Mouse (Mus musculus) cerebellum, adult 18-20 months (tissue): ENCODE data around the gene 1500009L16Rik.

Experiments
- DNase-seq, 2 experiments: peaks; one replicate each; pipeline ENCODE4 v3.0.0; 2021

The 1500009L16Rik gene

DNA sequence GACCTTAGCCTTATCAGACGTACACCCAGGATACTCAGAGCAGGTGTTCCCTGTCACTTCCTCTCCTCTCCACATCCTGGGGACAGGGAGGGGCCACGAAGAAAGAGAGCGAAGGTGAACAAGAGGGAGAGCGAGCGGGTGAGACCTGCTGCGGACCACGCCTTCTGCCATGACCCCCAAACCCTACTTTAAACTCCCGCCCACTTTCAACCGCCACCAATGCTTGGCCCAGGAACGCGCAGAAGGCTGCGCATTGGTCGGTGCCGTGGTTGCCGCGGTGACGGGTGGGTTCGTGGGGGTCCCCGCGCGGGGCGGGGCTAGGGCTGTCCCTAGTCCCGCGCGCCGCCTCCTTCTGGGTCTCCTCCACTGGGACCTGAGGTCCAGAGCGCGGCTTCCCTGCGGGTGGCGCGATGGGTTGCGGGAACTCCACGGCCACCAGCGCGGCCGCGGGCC is at the start of gene 1500009L16Rik:
TSS of gene 1500009L16Rik (plus strand) at position 287 of the 453 bp plus-strand sequence.
- DNase-seq: peak; percentile 58 to 61

DNA sequence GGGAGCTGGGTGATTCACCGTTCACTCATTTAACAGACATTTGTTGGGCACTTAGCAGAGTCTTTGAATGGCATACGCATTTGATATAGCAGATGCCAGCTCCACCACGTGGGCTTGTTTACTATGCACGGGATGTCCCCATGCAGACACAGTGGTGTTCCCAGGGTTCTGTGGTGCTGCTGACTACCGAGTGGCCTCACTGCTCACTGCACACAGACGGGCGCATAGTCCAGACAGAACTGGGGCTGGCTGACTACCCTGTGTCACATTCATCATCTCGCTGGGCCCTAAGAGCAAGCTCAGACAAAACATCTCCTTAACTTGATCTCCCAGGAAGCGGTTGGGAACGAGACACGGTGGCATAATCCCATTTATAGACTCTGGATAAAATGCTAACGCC is 41.3 kb upstream of the 1500009L16Rik start:
- no peak for DNase-seq

DNA sequence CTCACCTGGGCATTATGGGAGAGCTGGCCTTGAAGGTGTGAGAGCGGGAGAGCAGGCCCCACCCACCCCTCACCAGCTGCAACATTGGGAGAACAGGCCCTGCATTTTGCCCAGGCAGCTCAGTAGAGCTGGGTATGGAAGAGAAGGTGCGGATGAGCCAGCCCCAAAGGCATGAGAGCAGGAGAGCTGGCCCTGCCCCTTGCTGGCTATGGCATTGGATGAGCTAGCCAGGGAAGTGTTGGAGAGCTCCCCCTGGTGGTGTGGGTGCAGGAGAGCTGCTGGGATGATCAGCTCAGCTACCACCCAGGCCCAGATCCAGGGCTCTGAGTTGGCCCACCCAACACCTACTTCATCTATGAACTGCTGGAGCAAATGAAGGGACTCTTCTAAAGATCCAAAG is 34.5 kb upstream of the 1500009L16Rik start:
- peak; percentile 26 to 29 for DNase-seq

DNA sequence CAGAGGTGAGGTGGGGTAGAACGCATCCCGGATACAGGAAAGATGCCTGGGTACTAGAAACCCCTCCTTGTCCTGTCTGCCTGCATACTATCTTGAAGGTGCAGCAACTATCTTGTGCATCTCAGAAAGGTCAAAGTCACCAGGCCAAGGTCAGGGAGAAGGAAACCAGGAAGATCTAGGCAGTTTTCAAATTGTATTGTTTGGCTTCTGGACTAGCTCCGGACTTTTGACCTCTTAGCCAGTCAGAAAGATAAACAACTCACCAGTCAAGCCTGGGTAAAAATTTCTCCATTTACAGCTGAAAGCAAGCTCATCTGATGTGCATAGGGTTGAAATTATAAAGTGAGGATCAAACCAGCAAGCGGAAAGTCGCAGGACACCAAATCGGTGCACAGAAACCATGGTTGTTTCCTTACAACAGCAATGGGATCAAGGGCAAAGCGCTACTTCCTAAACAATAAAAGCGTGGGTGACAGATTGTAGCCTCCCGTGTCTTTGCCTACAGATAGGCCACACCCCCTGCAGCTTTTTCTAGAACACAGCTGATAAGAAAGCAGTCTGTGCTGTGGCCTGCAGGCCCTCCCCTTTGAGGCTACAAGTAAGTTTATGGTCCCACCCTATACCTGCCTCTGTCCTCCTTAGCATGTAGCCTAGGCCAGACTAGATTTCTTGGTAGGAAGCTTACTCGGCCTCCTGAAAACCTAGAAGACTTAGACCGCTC is 30.3 kb upstream of the 1500009L16Rik start:
- no peak for DNase-seq

DNA sequence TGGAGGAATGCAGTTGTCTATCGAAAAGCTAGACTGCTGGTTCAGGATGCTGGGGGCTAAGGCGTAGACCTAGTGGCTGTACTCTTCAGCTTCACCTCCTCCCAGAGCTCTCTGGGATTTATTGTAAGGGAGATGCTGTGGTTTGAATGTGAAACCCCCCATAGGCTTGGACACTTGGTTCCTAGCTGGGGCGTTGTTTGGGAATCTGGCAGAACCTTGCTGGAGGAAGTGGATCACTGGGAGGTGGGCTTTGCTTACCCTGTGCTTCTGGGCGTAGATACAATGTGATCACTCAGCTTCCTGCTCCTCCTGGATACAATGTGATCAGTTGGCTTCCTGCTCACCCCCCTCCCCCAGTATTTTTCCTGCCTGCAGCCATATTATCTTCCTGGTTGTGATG is 26.4 kb upstream of the 1500009L16Rik start:
- DNase-seq: no peak

DNA sequence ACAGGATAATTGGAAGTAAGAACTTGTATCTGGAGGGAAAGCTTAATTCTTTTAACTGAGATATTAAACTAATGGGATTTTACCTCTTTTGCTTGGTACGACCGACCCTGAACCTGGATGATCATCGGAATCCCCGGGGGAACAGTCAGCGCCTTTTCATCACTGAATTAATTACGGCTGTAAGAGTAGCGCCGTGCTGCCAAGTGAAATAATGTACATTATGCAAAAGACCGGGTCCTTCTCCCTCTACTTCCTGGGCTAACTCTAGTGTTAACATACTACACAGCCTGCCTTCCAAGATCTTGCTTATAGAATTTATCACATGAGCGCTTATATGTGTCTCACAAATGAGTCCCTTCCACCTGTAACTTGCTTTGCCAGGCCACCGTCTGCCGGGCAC is 16.0 kb upstream of the 1500009L16Rik start:
- DNase-seq: no peak

DNA sequence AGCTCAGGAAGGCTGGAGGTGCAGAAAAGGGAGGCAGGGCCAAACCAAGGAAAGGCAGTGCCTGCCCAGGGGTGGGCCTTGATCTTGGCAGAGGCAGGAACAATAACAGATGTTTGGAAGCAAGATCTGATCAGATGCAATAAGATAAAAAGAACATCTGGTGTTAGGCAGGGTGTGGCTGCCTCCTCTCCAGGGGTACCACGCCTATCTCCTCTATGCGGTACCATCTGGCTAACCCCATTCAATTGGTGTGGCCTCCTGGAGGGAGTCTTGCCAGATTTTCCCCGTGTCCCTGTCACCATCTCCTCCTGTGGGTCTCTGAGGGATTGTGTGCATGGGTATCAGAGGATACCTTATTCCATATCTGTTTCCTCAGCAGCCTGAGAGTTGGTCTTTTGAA is 12.7 kb upstream of the 1500009L16Rik start:
- DNase-seq: no peak

DNA sequence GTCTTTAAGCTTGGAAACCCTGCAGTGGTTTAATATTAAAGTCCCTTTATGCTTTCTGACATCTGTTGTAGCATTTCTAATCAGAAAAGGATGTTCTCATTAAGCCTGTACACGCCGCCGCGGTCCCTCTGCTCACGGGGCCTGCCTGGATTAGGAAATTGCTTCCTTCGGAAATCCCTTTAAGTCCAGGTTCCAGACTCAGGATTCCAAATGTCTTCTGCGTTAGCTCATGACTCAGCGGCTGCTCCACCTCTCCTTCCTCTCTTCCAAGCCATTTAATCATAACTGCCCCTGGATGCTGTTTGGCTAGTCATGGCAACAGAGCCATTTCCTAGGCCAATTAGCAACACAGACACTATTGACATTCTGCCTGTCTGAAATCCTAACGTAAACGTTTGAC is 10.9 kb upstream of the 1500009L16Rik start:
- no peak for DNase-seq

DNA sequence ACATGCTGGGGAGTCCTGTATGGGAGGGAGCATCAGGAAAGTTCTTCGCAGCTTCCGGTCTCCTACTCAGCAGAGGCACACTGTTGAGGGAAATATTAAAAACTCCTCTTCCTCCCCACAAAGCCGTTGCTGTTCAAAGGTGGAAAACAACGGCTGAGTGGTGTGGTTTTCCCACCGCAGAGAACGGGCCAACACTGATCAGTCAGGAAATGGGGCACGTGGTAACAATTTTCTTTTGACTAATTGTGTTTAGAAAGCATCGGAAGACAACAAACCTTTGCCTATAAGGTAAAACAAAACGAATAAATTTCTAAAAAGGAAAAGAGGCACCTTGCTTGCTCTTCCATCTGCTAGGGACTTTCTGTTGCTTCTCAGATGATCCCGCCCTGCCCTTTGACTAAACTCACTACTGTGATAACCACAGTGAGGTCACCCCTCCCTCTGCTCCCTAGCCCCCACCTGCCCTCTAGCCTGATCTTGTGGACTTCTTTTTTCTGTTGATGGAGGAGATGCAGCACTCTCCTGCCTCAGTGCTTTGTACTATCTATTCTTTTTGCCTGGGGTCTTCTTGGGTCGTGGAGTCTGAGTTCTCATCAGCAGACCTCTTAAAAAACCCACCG is 3.7 kb upstream of the 1500009L16Rik start:
- DNase-seq: no peak

DNA sequence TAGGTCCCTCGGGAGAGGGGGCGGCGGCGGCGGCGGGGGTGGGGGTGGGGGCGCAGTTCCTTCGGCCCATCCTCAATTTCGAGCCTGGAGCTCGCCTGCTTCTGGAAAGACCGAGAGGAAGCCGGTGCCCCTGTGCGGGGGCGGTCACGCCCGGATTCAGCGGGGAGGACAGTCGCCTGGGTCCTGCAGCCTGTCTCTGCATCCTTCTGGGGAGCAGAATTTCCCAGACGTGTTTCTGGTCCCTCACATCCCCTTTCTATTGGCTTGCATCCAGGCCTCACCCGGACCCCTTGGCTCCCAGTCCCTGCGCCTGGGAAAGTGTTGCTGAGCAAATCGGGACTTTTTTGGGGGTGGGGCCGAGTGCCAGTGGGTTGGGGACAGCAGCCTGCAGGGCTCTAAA is 390 bp downstream of the 1500009L16Rik start:
- DNase-seq: peak; percentile 23 to 30

DNA sequence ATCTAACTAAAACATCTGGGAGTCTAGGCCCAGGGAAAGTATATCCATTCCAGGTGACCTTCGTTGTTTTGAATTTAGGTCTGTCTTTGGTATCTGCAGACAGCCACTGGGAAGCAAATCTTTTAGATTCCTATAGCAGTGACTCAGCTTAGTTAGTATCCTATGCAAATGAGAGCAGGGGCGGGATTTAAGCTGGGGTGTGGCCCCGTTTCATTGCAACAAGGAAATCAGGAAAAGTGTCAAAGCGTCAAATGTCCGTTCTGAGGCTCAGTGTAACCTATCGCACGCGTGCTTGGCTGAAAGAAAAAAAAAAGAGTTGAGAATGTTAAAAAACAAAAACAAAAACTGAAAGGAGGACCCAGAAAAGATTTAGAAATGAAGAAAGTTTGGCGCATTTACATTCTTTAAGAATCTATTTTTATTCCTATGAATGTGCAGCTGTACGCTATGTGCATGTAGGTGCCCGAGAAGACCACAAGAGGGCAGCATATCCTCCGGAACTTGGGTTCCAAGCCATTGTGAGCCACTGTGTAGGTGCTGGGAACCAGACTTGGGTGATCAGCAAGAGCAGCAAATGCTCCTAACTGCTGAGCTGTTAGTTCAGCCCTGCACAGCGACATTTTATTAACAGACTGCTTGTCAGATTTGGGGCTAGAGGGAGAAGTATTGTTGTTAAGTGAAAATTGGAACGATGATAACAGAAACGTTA is 1.8 kb downstream of the 1500009L16Rik start:
- no peak for DNase-seq

DNA sequence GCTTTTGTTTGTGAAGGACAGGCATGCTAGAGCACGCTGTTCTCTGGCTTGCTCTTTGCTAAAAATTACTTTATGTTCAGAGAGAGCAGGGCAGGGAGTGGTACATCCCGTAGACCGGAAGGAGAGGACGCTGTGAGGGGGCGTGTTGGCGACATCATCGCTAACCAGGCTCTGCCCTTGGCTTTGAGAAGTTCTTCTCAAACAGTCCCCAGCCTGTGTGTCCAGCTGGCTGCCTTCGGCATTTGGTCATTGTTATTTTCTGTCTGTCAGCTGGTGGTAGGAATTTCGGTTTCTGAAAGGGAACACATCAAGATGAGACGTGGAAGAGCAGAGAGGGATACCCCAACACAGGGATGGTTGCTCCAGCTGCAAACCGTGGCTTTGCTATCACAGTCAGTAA is 3.5 kb downstream of the 1500009L16Rik start:
- DNase-seq: no peak

DNA sequence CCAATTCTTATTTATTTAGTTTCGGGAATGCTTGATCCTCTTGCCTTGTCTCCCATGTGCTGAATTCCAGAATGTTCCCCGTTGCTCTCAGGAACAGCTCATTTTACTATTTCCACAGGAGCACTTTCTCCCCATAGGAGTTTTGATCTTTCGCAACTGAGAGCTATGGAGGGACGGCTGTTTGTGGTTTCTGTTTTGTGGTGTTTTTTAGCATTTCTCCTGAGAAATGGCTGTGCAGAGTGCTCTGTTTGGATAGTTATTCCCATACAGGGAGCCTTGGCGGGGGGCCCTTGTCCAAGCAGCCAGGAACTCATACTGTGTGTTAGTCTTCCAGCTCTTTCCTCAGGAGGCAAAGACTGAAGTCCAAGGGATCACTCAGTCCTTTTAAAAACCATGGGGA is 5.2 kb downstream of the 1500009L16Rik start:
- no peak for DNase-seq

DNA sequence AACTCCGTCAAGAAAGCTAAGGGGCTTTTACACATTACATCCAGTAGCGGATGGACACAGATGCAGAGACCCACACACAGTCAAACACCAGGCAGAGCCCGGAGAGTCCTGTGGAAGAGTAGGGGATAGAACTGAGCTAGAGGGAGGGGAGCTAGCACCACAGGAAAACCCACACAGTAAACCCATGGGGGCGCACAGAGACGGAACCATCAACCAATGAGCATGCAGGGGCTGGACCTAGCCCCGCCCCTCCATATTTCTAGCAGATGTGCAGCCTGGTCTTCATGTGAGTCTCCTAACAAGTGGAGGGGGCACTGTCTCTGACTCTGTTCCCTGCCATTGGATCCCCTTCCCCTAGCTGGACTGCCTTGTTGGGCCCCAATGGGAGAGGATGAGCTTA is 5.9 kb downstream of the 1500009L16Rik start:
- no peak for DNase-seq

DNA sequence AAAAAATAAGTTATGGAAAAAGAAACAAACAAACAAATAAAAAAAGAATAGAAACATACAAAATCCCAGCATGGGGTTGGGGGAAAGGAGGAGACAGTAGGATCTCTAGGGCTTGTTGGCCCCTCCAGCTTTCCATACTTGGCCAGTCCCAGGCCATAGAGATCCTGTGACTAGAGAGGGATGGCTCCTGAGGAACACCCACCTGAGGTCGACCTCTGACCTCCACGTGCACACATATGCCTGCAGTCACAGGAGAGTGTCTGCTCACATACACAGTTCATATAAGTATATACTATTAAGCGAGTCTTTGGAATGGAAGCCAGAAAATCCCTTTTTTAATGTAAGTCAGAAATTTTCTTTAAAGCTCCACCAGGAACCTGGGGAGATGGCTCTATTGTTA is 6.4 kb downstream of the 1500009L16Rik start:
- no peak for DNase-seq

DNA sequence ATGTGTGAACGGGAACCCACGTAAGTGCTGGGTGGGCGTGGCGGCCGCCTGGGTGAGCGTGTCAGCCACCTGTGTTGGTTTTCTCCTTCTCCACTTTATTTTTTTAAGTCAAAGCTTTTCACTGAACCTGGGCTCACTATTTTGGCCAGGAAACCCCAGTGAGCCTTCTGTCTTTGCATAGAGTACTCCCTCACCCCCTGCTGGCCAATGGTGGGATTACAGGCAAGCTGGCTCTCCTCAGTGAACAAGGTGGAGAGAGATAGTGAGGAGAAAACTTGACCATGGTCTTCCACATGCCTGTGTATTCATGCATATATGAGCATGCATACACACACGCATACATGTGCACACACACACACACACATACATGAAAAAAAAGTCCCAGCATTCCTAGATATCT is 6.8 kb downstream of the 1500009L16Rik start:
- peak; percentile 93 for DNase-seq

DNA sequence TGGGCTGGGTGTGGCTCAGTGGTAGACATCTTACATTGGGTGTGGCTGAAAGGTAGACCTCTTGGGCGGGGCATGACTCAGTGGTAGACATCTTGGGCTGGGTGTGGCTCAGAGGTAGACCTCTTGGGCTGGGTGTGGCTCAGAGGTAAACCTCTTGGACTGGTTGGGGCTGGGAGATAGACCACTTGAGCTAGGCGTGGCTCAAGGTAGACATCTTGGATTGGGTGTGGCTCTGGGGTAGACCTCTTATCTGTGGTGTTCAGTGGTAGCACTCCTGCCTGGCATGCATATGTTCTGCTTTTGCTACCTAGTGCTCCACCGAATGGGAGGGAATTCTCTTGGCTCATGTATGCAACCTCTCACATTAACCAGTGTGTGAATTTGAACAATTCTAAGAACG is 11.1 kb downstream of the 1500009L16Rik start:
- DNase-seq: no peak

DNA sequence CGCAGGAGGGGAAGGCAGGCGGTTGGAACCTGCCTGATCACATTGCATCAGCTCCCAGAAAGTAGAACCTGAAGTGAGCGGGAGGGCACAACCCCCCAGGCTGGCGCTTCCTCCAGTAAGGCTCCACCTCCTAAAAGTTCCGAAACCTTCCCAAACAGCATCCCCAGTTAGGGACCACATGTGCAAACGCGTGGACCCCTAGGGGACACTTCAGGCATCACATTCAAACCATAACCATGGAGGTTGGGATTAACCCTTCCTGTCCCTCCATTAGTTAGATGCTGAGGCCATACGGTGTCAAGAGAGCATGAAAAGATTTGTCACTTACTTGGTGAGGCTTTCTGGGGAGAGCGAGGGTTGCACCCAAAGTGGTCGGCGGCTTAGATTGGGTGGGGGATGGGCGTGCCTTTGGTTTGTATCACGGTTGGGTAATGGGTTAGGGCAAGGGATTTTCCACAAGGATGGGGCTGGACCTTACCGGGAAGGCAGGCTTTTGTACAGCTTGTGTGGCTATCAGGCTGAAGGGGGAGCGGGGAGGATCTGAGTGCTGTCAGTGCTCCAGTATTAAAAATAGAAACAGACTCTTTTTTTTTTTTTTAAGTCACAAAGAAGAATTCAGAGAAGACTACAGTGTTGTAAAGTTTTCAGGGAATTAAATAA is 16.5 kb downstream of the 1500009L16Rik start:
- DNase-seq: no peak

DNA sequence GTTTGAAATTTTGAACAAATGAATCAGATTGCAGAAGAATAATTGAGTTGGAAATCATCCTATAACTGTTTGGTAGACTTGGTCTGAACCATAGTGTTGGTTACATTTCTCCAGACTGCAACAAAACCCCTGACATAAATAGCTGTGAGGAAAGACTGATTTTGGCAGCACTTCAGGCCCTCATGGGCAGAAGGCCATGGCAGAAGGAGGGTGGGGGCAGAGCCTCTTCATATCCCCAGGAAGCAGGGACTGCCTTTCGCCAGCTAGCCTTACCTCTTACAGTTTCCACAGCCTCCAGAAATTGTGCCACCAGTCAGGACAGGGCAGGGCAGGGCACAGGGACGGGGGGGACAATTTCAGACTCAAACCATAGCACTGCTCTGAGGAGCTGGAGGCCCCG is 22.0 kb downstream of the 1500009L16Rik start:
- DNase-seq: peak; percentile 62 to 73

DNA sequence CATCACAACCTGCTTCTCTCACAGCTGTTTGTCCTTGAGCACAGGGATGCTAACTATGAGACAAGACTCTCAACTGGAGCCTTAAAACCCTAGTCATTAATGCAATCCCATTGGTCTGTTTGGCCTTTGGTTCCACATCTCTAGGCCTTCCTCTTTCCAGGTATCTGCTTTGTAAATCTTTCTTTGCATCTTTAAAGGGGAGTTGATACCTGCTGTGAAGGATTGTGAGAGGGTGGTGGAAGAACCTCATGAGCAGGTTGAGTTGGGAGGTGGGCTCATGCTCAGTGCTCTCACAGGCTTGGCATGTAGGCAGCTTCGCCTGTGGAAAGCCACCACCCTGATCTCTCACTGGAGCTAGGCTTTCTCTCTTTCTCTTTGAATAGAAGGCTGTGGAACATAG is 30.4 kb downstream of the 1500009L16Rik start:
- DNase-seq: no peak

DNA sequence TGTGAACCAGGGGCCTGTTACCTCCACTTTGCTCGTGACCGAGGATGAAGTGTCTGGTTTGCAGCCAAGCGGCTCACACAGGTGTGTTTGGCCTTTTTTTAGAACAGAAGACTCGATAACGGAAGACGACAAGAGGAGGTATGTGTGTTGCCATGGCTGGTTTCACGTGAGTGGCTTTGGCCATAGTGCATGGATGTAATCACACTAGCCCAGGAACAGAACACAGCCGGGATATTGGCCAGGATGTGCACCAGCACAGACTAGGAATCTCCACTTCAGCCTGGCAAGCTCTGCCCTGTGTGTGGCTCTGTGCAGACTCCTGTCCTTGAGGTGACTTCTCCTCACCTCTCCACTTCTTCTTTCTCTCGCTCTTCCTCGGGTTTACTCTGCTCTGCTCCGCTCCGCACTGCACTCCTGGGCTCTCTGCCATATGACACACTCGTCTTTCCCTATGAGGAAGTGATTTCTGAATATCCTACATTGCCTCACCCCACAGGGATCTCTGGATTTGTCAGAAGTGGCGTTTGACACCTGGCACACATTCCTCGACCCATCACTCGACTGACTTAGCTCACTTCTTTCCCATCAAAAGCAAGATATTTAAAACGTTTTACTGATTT is 34.8 kb downstream of the 1500009L16Rik start:
- DNase-seq: peak in 1 of 2 experiments; percentile 13

DNA sequence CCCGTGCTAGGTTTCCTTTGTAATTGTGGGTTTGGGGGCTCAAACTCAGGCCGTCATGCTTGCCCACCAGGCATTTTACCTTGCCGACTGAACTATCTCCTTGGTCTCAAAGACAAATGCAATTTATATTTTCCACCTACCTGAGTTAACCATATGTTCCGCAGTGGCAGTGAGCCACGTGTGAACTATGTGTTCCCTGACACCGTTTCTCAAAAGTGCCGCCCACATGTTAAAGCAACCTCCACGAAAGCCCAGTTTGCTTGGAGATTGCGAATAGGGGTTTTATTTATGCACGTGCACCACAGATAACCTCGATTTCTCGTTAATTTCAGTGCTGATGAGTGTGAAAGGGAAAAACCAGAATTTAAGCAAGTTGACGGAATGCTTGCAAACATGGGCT is 36.1 kb downstream of the 1500009L16Rik start:
- DNase-seq: peak in 1 of 2 experiments; percentile 8

DNA sequence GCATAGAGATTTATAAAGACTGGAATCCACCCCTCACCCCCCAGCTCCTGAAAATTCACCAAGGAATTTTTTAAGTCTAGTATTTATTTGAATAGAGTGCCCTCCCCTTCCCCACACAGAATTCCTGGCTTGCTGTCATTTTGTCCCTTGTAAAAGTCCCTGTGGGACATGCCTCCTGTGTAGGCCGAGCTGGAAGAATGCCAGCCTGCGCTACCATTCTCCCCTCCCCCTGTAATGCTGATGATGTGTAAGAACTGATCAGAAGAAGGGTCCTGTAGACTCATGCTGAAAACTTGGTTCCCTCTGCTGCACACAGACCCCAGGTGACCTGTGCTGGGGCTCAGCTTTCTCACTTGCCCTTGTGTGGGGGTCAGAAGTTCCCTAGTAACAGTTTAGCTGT is 37.9 kb downstream of the 1500009L16Rik start:
- no peak for DNase-seq
